8 mouse cellular contexts compared by ENCODE assay signal in the genomic region with DNA sequence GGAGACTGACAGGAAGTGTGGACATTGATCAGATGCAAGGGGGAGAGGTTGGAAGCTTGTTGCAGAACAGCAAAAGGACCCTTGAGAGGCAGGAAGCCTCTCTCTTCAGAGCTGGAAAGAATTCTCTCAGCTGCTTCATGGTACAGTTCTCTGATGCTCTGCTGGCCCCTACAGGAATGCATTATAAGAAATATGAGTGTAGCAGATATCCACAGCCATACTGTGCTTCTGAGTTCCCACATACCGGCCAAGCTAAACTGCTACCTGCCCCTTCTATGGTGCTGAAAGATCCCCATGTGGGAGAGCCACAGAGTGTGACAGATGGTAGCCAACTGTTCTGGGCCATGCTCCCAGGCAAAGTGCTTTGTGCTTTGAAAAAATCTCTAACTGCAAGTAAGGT.
DNase-seq lines count a peak whose midpoint lies in the region; ATAC-seq and TF ChIP-seq lines count a peak whose summit lies in the region.

No protein-coding gene starts in this region.

- peak; percentile 78 for ATAC-seq in kidney, embryonic 14.5 days (ENCODE audit: low FRiP score, low TSS enrichment)
- ATAC-seq in frontal cortex, adult (ENCODE audit: low TSS enrichment): peak; percentile 97
- peak; percentile 48; the same call in 1 of the 2 replicates for ATAC-seq in midbrain, embryonic 13.5 days
- no peak for ATAC-seq in erythroblast, adult 5-6 weeks (replicated peaks; ENCODE audit: low FRiP score, poor library complexity, severe bottlenecking)

- peaks cover 23% of the 10 kb centered on the region; the same call in 1 of the 2 replicates for H3K4me1 ChIP-seq in kidney, embryonic 14.5 days (ENCODE audit: control insufficient read depth, insufficient read depth, low read length)
- 0 out of 2 replicates have a peak, but pooled peaks cover 8% of the 10 kb centered on the region for H3K4me1 ChIP-seq in midbrain, embryonic 13.5 days (replicated peaks)

- no peak overlapping the region; the same call in 1 of the 2 replicates for H3K27ac ChIP-seq in kidney, embryonic 14.5 days (ENCODE audit: low read depth, low read length)
- 0 out of 2 replicates have a peak overlapping the region, but pooled peaks have one; percentile 43 for H3K27ac ChIP-seq in layer of hippocampus, adult 2 months
- no peak overlapping the region for H3K27ac ChIP-seq in midbrain, embryonic 13.5 days

- WGBS in kidney, embryonic 14.5 days: 23% methylated on average over 1 of the region's 1 CpGs
- WGBS in midbrain, embryonic 13.5 days: 70% methylated on average over 1 of the region's 1 CpGs

- no peak overlapping the region for H3K4me2 ChIP-seq in kidney, embryonic 14.5 days (replicated peaks; ENCODE audit: low read depth, low read length)
- H3K4me2 ChIP-seq in midbrain, embryonic 13.5 days (replicated peaks): no peak overlapping the region

- no peak overlapping the region for H3K9ac ChIP-seq in kidney, embryonic 14.5 days (ENCODE audit: low read depth, low read length)
- no peak overlapping the region for H3K9ac ChIP-seq in midbrain, embryonic 13.5 days (replicated peaks)

- H3K9me3 ChIP-seq in kidney, embryonic 14.5 days (ENCODE audit: control insufficient read depth, low read length): no peaks in the 10 kb centered on the region
- H3K9me3 ChIP-seq in midbrain, embryonic 13.5 days: no peaks in the 10 kb centered on the region

- TF ChIP-seq CTCF in layer of hippocampus, adult 2 months (conservative IDR thresholded peaks at IDR 0.05): peak; percentile 73

- no peak overlapping the region for H3K4me3 ChIP-seq in kidney, embryonic 14.5 days (ENCODE audit: low read length)
- no peak overlapping the region for H3K4me3 ChIP-seq in layer of hippocampus, adult 2 months
- no peak overlapping the region for H3K4me3 ChIP-seq in midbrain, embryonic 13.5 days (replicated peaks)

- no peak for DNase-seq in kidney, adult 8-10 months
- peak; percentile 37 for DNase-seq in adipocyte (ENCODE audit: low spot score)
- DNase-seq in layer of hippocampus, adult 2 months (ENCODE audit: low spot score in 2 of 2): peak; percentile 50 to 55
- no peak for DNase-seq in yolk sac, embryonic 10.5 days (ENCODE audit: low spot score)

- H3K27me3 ChIP-seq in kidney, embryonic 14.5 days (ENCODE audit: control insufficient read depth, insufficient read depth, low read length): no peaks in the 10 kb centered on the region
- H3K27me3 ChIP-seq in midbrain, embryonic 13.5 days: peaks cover 74% of the 10 kb centered on the region

- no peaks in the 10 kb centered on the region for H3K36me3 ChIP-seq in kidney, embryonic 14.5 days (ENCODE audit: control insufficient read depth, insufficient read depth, low read length)
- H3K36me3 ChIP-seq in midbrain, embryonic 13.5 days: no peaks in the 10 kb centered on the region

Comparison
In these comparisons a context has a peak if more than half of its experiments do, and no peak if none do; other contexts are left out.
1. DNase-seq: peak in adipocyte (single experiment) and layer of hippocampus, adult 2 months (2 of 2); none in kidney, adult 8-10 months (0 of 2) and yolk sac, embryonic 10.5 days (single experiment).